Mouse (Mus musculus): Measurements from ENCODE around the gene Coasy. TPM values are rescaled to one million over a fixed set of nuclear protein-coding genes. Genes with fewer than 3 reads are reported as not detected.

Coasy gene
- polyA plus RNA-seq, 1 experiment from 2014 or later, result 47.8 TPM

GRCm38 (mm10) chr11:101127075-101127474, 44.7 kb downstream of the Coasy start:
- no peak overlapping the region for H3K4me3 ChIP-seq
- 100% methylated on average over 1 of the region's 1 CpGs for WGBS
- peaks cover 28% of the 10 kb centered on the region for H3K36me3 ChIP-seq
- H3K9me3 ChIP-seq, result no peaks in the 10 kb centered on the region
- no peak for ATAC-seq (replicated peaks)
- no peak overlapping the region for H3K9ac ChIP-seq (replicated peaks)
- no peak overlapping the region for H3K4me2 ChIP-seq (replicated peaks)
- no peak overlapping the region for H3K27ac ChIP-seq (replicated peaks)
- no peaks in the 10 kb centered on the region for H3K4me1 ChIP-seq
- H3K27me3 ChIP-seq, result no peaks in the 10 kb centered on the region

- H3K4me3 ChIP-seq, result no peak overlapping the region
- H3K27ac ChIP-seq (replicated peaks), result no peak overlapping the region
- no peaks in the 10 kb centered on the region for H3K9me3 ChIP-seq
- no peaks in the 10 kb centered on the region for H3K27me3 ChIP-seq
- H3K36me3 ChIP-seq, result peaks cover 15% of the 10 kb centered on the region
- no peaks in the 10 kb centered on the region for H3K4me1 ChIP-seq
- ATAC-seq (replicated peaks), result no peak
- 82% methylated on average over 11 of the region's 11 CpGs for WGBS
- no peak overlapping the region for H3K9ac ChIP-seq (replicated peaks)
- H3K4me2 ChIP-seq (replicated peaks), result no peak overlapping the region
Observed at GRCm38 (mm10) chr11:101128996-101129577, 46.7 kb downstream of the Coasy start.

- Histone ChIP-seq H3K27ac (replicated peaks) (no peak overlapping the region), H3K9me3 (no peaks in the 10 kb centered on the region), H3K27me3 (no peaks in the 10 kb centered on the region), H3K4me2 (replicated peaks) (no peak overlapping the region), H3K4me1 (no peaks in the 10 kb centered on the region), H3K9ac (replicated peaks) (no peak overlapping the region), H3K36me3 (peaks cover 15% of the 10 kb centered on the region), H3K4me3 (no peak overlapping the region)
- WGBS, result 57% methylated on average over 18 of the region's 18 CpGs
- no peak for ATAC-seq (replicated peaks)
Observed at GRCm38 (mm10) chr11:101130056-101130756, 47.8 kb downstream of the Coasy start.

- H3K4me3 ChIP-seq, result no peak overlapping the region
- H3K4me2 ChIP-seq (replicated peaks), result no peak overlapping the region
- no peaks in the 10 kb centered on the region for H3K4me1 ChIP-seq
- ATAC-seq (replicated peaks), result no peak
- no peak overlapping the region for H3K9ac ChIP-seq (replicated peaks)
- no peaks in the 10 kb centered on the region for H3K9me3 ChIP-seq
- WGBS, result 72% methylated on average over 2 of the region's 2 CpGs
- H3K36me3 ChIP-seq, result peaks cover 7% of the 10 kb centered on the region
- no peak overlapping the region for H3K27ac ChIP-seq (replicated peaks)
- H3K27me3 ChIP-seq, result no peaks in the 10 kb centered on the region
Observed at GRCm38 (mm10) chr11:101131187-101131586, 48.8 kb downstream of the Coasy start.

GRCm38 (mm10) chr11:101131701-101132100, 49.3 kb downstream of the Coasy start:
- Histone ChIP-seq H3K27ac (replicated peaks) (no peak overlapping the region), H3K27me3 (no peaks in the 10 kb centered on the region), H3K4me1 (no peaks in the 10 kb centered on the region), H3K9ac (replicated peaks) (no peak overlapping the region), H3K36me3 (peaks cover 2% of the 10 kb centered on the region), H3K4me2 (replicated peaks) (no peak overlapping the region), H3K4me3 (no peak overlapping the region), H3K9me3 (no peaks in the 10 kb centered on the region)
- WGBS, result 84% methylated on average over 6 of the region's 6 CpGs
- ATAC-seq (replicated peaks), result no peak

GRCm38 (mm10) chr11:101133037-101133436, 50.7 kb downstream of the Coasy start:
- 86% methylated on average over 12 of the region's 12 CpGs for WGBS
- Histone ChIP-seq H3K4me2 (replicated peaks) (no peak overlapping the region), H3K4me1 (no peaks in the 10 kb centered on the region), H3K36me3 (no peaks in the 10 kb centered on the region), H3K27ac (replicated peaks) (no peak overlapping the region), H3K9ac (replicated peaks) (no peak overlapping the region), H3K9me3 (no peaks in the 10 kb centered on the region), H3K27me3 (no peaks in the 10 kb centered on the region), H3K4me3 (no peak overlapping the region)
- no peak for ATAC-seq (replicated peaks)

GRCm38 (mm10) chr11:101134217-101134865, 52.0 kb downstream of the Coasy start:
- peaks cover 5% of the 10 kb centered on the region; the same call in 1 of the 2 replicates for H3K4me1 ChIP-seq
- WGBS, result 74% methylated on average over 13 of the region's 13 CpGs
- ATAC-seq (replicated peaks), result no peak
- H3K27ac ChIP-seq (replicated peaks), result no peak overlapping the region
- H3K9me3 ChIP-seq, result no peaks in the 10 kb centered on the region
- no peak overlapping the region for H3K4me3 ChIP-seq
- H3K9ac ChIP-seq (replicated peaks), result no peak overlapping the region
- no peaks in the 10 kb centered on the region for H3K36me3 ChIP-seq
- H3K27me3 ChIP-seq, result no peaks in the 10 kb centered on the region
- H3K4me2 ChIP-seq (replicated peaks), result no peak overlapping the region

Other genes starting within 250 kb of the Coasy start
- 11.4 and 13.3 TPM in 2 replicates for gene Stat5b, start 231.8 kb upstream of the Coasy start, polyA plus RNA-seq (2015; fragmentation: Nextera tagmentation; extraction: Ambion mirVana)
- gene Stat5a, start 223.2 kb upstream of the Coasy start, polyA plus RNA-seq (2015; fragmentation: Nextera tagmentation; extraction: Ambion mirVana), result 0.71 and 1.0 TPM in 2 replicates
- gene Stat3, start 143.0 kb upstream of the Coasy start, polyA plus RNA-seq (2015; fragmentation: Nextera tagmentation; extraction: Ambion mirVana), result 31.1 and 32.3 TPM in 2 replicates
- gene Cavin1, start 111.7 kb upstream of the Coasy start, polyA plus RNA-seq (2015; fragmentation: Nextera tagmentation; extraction: Ambion mirVana), result 29.4 and 30.1 TPM in 2 replicates
- 84.3 and 84.6 TPM in 2 replicates for gene Atp6v0a1, start 73.1 kb upstream of the Coasy start, polyA plus RNA-seq (2015; fragmentation: Nextera tagmentation; extraction: Ambion mirVana)
- gene Naglu, start 12.6 kb upstream of the Coasy start, polyA plus RNA-seq (2015; fragmentation: Nextera tagmentation; extraction: Ambion mirVana), result 7.9 and 8.1 TPM in 2 replicates
- gene Hsd17b1, start 4.2 kb upstream of the Coasy start, polyA plus RNA-seq (2015; fragmentation: Nextera tagmentation; extraction: Ambion mirVana), result 0.17 and 0.27 TPM in 2 replicates
- 92.9 and 96.5 TPM in 2 replicates for gene Mlx, start 4.7 kb downstream of the Coasy start, polyA plus RNA-seq (2015; fragmentation: Nextera tagmentation; extraction: Ambion mirVana)
- gene Psmc3ip, start 12.9 kb downstream of the Coasy start, polyA plus RNA-seq (2015; fragmentation: Nextera tagmentation; extraction: Ambion mirVana), result 40.5 and 45.0 TPM in 2 replicates
- gene Retreg3, start 37.3 kb downstream of the Coasy start, polyA plus RNA-seq (2015; fragmentation: Nextera tagmentation; extraction: Ambion mirVana), result 25.1 and 27.7 TPM in 2 replicates
- 96.1 and 97.7 TPM in 2 replicates for gene Tubg1, start 37.4 kb downstream of the Coasy start, polyA plus RNA-seq (2015; fragmentation: Nextera tagmentation; extraction: Ambion mirVana)
- 31.2 and 32.8 TPM in 2 replicates for gene Tubg2, start 73.3 kb downstream of the Coasy start, polyA plus RNA-seq (2015; fragmentation: Nextera tagmentation; extraction: Ambion mirVana)
- 0.77 and 0.98 TPM in 2 replicates for gene Cntnap1, start 88.0 kb downstream of the Coasy start, polyA plus RNA-seq (2015; fragmentation: Nextera tagmentation; extraction: Ambion mirVana)
- 5.8 and 6.5 TPM in 2 replicates for gene Plekhh3, start 88.8 kb downstream of the Coasy start, polyA plus RNA-seq (2015; fragmentation: Nextera tagmentation; extraction: Ambion mirVana)
- gene Ccr10, start 92.9 kb downstream of the Coasy start, polyA plus RNA-seq (2015; fragmentation: Nextera tagmentation; extraction: Ambion mirVana), result 0.14 and 0.19 TPM in 2 replicates
- gene Ezh1, start 143.9 kb downstream of the Coasy start, polyA plus RNA-seq (2015; fragmentation: Nextera tagmentation; extraction: Ambion mirVana), result 19.6 and 21.4 TPM in 2 replicates
- 53.4 and 61.3 TPM in 2 replicates for gene Ramp2, start 163.5 kb downstream of the Coasy start, polyA plus RNA-seq (2015; fragmentation: Nextera tagmentation; extraction: Ambion mirVana)
- 87.7 and 92.9 TPM in 2 replicates for gene Vps25, start 171.1 kb downstream of the Coasy start, polyA plus RNA-seq (2015; fragmentation: Nextera tagmentation; extraction: Ambion mirVana)
- gene Wnk4, start 178.0 kb downstream of the Coasy start, polyA plus RNA-seq (2015; fragmentation: Nextera tagmentation; extraction: Ambion mirVana), result 4.8 and 5.5 TPM in 2 replicates
- gene Cntd1, start 196.4 kb downstream of the Coasy start, polyA plus RNA-seq (2015; fragmentation: Nextera tagmentation; extraction: Ambion mirVana), result 1.4 and 1.5 TPM in 2 replicates
- 208 and 211 TPM in 2 replicates for gene Coa3, start 196.5 kb downstream of the Coasy start, polyA plus RNA-seq (2015; fragmentation: Nextera tagmentation; extraction: Ambion mirVana)
- 186 and 200 TPM in 2 replicates for gene Becn1, start 219.7 kb downstream of the Coasy start, polyA plus RNA-seq (2015; fragmentation: Nextera tagmentation; extraction: Ambion mirVana)
- 129 and 140 TPM in 2 replicates for gene Psme3, start 233.6 kb downstream of the Coasy start, polyA plus RNA-seq (2015; fragmentation: Nextera tagmentation; extraction: Ambion mirVana)
- gene Aoc2, start 242.5 kb downstream of the Coasy start, polyA plus RNA-seq (2015; fragmentation: Nextera tagmentation; extraction: Ambion mirVana), result 2.1 and 2.2 TPM in 2 replicates
- 0.05 TPM in 1 of 2 replicates, not detected in the other for gene Aoc3, start 248.0 kb downstream of the Coasy start, polyA plus RNA-seq (2015; fragmentation: Nextera tagmentation; extraction: Ambion mirVana)

Measured in forebrain, embryonic 15.5 days (tissue).